Mouse (Mus musculus): ENCODE data around the gene Apc2.

Apc2 gene

DNA sequence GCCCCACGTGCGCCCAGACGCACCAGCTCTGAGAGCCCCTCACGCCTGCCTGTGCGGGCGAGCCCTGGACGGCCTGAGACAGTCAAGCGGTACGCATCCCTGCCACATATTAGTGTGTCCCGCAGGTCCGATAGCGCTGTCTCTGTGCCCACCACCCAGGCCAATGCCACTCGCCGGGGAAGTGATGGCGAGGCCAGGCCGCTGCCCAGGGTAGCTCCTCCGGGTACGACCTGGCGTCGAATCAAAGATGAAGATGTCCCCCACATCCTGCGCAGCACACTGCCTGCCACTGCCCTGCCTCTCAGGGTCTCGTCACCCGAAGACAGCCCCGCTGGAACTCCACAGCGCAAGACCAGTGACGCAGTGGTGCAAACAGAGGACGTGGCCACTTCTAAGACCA lies 19.5 kb downstream of the Apc2 start:
- in situ Hi-C loops (cut with MboI; ENCODE audit: low sequenced_read_pairs) = no loop called here

GRCm38 (mm10) chr10:80316359-80316781 lies 20.6 kb downstream of the Apc2 start:
- in situ Hi-C loops (cut with MboI; ENCODE audit: low sequenced_read_pairs) = no loop called here

DNA sequence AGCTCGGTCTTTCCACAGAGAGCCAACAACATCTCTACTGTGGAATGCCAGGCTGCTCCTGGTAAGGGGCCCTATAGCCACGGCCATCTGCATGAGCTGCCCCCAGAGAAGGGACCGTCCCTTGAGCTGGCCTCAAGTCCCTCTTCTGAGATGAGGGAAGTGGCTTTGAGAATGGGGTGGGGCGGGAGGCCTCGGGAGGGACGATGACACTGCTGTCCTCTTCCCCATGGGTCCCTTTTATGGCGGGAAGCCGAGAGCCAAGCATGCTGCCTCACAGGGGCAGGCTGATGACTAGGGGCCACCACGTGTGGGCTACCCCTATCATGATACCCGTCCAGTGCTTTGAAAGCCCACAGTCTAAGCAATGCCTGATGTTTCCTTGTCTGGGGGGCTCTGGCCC lies 21.2 kb downstream of the Apc2 start:
- in situ Hi-C loops (cut with MboI; ENCODE audit: low sequenced_read_pairs) = no loop called here

DNA sequence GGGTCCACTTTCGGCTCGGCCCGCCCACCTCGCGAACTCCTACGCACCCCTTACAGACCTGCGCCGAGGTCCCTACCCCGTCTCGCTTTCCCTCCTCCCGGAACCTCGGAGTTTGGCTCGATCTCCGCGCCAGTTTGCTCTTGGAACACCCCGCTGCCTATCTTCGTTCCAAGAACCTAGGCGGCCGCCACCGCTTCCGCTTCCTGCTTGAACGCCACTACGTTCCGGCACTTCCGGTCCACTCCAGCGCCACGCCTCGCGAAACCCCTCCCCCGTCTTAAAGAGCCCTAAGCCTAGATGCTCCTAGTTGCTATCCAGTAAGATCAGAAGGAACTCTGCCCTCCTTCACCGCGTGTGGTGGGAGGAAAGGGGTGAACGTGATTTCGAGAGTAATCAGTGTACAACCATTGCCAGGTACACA lies 24.6 kb downstream of the Apc2 start, which contains the start of gene 2310011J03Rik:
Gene 2310011J03Rik, minus strand, starts transcription at position 198 of the 421 bp plus-strand sequence.
- in situ Hi-C loops (cut with MboI; ENCODE audit: low sequenced_read_pairs) = no loop called here

- in situ Hi-C loops (cut with MboI; ENCODE audit: low sequenced_read_pairs) = no loop called here
Measured at GRCm38 (mm10) chr10:80321014-80321669, 25.4 kb downstream of the Apc2 start.

DNA sequence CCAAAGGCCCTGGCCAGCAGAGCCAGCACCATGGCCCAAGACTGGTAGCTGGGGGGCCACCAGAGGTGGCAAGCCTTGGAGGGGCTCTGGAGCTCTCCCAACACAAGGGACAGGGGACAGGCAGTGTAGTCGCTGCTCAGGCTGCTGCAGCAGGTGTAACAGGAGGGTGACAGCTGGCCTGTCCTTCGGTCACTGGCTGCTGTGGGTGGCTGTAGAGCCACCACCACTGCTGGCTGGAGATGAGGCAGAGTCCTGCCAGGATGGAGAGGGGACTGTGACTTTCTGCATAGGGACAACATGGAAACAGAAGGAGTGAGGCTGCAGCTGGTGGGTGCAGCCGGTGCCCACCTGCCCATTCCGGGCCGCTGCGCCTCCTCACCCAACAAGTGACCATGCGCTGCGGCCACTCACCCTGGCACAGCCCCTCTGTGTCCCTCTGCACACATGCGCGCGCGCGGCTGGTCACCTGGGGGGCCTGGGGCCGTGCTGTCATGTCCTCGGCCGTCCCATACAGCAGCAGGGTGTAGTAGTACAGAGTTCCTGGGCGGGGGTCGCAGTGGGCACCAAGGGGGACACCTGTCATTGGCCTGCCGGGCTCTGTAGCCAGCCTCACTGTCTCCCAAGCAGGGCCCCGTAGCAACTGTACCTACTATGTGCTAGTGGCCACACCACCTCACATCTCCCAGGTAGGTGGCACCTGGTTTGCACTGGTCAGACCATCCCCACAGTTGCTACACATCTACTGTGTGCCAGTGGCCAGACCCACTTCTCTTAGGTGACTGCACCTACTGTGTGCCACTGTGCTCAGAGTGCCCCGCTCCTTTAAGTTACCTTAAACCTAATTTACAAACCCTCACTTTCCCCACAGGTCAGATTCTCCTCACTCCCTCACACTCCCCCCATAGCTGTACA lies 26.1 kb downstream of the Apc2 start:
- in situ Hi-C loops (cut with MboI; ENCODE audit: low sequenced_read_pairs) = no loop called here

GRCm38 (mm10) chr10:80322811-80323211 lies 27.0 kb downstream of the Apc2 start:
- in situ Hi-C loops (cut with MboI; ENCODE audit: low sequenced_read_pairs) = no loop called here

DNA sequence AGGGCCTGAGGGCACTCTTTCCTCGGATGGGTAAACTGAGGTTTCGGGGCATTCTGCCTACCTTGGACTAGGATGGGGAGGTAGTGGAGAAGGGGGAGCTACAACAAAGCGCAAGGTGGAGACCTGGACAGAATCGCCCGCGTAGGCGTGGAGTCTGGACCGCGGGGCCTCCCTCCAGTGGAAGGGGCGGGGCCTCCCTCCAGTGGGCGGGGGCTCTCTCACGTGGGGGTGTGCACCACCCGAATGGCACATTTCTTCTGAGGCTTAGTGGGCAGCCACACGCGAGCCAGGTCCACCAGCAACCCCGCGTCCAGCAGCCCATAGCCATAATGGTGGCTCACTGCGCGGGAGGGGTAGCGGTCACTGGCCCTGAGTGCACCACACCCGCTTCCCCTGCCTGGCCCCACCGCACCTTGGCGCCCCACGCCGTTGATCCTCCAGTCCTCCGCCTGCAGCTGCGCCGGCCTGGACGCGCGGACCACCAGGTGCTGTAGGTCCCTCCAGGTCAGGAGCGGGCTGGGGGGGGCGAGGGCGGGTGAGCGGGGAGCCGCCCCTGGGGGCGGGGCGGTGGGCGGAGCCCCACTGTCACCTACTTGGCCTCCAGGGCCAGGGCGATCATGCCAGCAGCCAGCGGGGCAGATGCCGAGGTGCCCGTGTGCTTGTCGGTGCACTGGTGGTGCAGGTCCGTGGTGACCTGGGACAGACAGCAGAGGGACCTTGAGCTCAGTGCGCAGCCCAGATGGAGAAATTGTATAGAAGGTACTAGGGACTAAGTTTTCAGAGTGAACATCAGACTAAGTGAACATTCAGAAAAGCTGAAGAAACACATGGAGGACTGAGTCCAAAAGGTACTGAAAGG lies 27.7 kb downstream of the Apc2 start:
- in situ Hi-C loops (cut with MboI; ENCODE audit: low sequenced_read_pairs) = no loop called here

- in situ Hi-C loops (cut with MboI; ENCODE audit: low sequenced_read_pairs) = no loop called here
Measured at GRCm38 (mm10) chr10:80324120-80325037, 28.6 kb downstream of the Apc2 start.

DNA sequence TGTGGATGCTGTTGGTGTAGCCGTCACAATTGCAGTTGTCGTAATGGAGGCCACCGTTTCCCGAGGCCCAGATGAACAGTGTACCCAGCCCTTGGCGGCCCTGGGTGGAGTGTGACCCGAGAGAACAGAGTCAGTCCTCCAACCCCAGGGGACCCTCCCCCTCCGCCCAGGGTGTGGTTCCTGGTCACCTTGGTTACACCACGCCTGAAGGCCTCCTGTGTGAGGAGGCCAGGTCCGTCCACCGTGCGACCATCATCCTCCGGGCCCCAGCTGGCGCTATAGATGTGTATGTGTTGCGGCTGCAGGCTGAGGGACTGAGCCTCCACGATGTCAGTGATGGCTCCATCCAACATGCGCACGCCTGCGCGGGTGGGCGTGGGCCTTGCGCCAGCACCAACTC lies 29.3 kb downstream of the Apc2 start:
- in situ Hi-C loops (cut with MboI; ENCODE audit: low sequenced_read_pairs) = no loop called here

DNA sequence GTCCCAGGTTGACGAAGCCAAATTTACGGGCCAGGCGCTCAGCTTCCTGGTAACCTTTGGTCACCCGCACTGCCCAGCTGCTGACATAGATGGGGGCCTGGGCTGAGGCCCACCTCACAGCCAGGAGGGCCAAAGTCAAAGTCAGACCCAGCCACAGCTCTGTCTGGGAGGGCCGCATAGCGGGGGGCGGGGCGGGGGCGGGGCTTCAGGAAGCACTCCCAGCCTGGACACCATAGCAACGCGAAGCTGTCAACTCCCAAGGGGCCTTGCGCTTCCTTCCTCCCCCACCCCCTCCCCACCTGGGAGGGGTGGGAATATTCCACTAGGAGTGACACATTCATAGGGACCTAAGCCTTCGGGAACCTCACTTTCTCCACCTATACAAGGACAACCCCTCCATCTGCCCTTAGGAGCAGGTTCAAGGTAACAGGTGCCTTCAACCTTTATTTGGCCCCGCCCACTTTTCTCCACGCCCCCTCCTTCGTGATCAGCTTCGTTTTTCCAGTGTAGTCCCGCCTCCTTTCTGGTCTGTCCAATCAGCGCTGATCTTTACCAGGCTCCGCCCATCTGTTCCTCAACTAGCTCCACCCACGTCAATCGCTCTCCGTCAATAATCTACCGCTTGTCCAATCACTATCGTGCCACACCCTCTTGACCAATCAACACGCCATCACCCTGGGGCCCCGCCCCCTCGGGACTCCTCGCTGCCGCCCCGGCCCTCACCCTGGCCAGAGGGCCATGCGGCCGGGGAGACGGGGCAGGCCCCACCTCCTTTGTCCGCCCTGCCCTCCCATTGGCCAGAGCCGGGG lies 33.7 kb downstream of the Apc2 start, which contains the start of the genes Pcsk4 and Reep6:
Gene Pcsk4, minus strand, starts transcription at position 226 of the 809 bp plus-strand sequence.
Gene Reep6, plus strand, starts transcription at position 681 of the 809 bp plus-strand sequence.
- in situ Hi-C loops (cut with MboI; ENCODE audit: low sequenced_read_pairs) = no loop called here

- in situ Hi-C loops (cut with MboI; ENCODE audit: low sequenced_read_pairs) = no loop called here
Measured at GRCm38 (mm10) chr10:80330084-80330483, 34.3 kb downstream of the Apc2 start.

- in situ Hi-C loops (cut with MboI; ENCODE audit: low sequenced_read_pairs) = no loop called here
Measured at GRCm38 (mm10) chr10:80330888-80331287, 35.1 kb downstream of the Apc2 start.

DNA sequence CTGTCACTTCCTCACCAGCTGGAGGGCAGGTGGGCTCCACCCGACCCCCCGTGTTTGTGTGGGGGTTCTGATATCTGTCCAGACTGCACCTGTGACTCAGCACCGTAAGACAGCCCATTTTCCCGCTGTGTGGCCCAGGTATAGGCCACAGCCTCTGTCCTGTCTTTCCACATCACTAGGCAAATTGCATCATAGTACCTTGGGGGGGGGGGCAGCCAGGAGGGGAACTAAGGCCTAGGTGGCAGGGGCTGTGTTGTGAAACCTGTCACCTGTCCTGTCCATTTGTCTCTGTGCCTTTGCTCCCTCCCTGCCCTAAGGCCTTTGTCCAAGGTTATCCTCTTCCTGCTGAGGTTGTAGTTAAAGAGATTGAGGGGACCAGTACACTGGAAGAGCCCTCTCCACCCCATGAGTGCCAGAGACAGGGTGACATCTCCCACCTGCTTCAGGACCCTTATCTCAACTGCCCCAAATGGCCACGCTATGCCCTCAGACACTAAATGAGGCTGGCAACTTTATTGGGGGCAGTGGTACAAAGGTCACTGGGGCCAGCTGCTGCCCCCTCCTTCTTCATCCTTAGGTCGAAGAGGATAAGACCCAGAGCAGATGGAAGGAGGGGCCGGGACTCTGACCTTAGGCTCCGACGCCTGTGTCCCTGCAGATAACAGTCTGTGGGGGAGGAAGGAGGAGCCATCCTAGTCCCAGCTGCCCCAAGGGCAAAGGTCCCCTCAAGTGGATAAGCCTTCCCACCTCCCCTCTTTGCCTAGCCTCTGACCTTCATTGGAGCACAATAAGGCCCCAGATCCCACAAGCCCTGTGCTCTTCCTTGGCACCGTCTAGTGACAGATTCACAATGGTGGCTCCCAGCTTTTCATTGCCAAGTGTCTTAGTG lies 36.1 kb downstream of the Apc2 start:
- in situ Hi-C loops (cut with MboI; ENCODE audit: low sequenced_read_pairs) = no loop called here

DNA sequence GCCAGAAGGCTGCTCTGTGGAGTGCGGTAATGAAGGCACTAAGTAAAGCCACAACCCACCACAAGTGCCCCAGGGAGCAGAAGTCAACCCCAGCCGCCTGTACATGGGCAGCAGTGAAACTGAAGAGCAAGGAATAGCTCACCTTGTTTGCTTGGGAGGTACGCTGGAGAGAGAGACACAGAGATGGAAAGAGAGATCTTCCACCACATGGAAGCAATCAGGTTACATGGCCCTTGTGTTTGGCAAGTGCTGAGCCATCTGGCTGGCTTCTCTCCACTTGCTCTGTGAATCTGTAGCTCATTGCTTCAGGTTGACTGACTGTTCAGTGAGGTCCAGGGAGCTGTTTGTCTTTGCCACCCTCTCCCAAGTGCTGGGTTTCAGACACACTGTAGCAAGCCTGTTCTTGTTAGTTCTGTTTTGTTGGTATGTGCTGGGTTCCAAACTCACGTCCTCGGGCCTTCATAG lies 36.8 kb downstream of the Apc2 start:
- in situ Hi-C loops (cut with MboI; ENCODE audit: low sequenced_read_pairs) = no loop called here

DNA sequence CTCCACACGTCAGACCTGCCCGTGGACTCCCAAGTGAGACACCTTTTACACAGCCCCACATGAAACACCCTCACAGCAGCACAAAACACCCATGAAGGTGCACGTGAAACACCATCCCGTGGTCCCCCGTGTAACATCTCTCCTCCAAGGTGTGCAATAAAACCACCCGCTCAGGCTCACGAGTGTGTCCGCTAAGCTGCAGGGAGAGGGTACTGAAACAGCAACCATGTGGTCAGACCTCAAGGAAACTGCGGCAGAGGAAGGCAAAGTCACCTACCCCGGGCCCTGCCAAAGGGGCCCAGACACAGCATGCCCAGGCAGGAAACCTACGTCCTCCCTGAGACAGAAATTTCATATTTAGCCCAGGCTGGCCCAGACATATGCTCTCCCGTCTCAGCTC lies 40.5 kb downstream of the Apc2 start:
- in situ Hi-C loops (cut with MboI; ENCODE audit: low sequenced_read_pairs) = no loop called here

DNA sequence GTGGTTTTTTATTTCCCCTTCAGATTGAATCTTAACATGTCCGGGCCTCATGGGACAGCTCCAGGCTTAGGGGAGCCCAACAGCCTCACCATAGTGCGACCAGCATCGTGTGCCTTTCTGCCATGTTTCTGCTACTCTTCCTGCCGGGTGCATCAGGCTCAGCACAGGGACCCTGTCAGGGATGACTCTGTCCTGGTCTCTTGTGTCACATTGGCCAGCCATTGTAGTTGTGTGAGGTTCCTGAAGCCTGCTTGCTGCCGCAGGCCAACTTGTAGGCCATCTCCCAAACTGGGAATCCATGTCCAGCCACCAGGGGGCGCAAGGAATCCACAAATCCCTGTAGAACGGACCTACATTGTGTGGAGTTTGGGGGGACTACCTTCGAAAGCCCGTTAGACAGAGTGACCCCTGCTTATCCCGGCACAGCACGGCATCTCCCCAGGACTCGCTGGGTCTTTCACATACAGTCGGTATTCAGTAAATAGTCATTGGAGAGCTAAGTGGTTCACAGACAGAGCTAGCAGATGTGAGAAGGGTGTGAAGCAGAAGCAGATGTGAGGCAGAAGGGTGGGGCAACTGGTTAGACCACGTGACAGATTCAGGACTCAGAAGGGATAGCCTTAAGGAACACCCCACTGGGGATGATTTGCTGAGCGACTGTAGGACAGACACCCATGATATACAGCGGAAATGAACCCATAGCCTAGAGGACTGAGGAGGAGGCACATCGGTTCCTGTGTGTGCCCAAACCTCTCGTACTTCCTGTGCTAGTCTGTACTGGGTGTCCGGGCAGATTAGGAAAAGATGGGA lies 44.4 kb downstream of the Apc2 start:
- in situ Hi-C loops (cut with MboI; ENCODE audit: low sequenced_read_pairs) = no loop called here
